Mouse (Mus musculus) layer of hippocampus, adult 8-10 months (tissue): ENCODE measurements at regions not wholly inside any gene's neighbourhood (a gene's known extent, or its start where the extent isn't known, plus 50 kb on each side); places are given as distances from the start of the nearest gene placed in this dataset.

ENCODE experiments used
- DNase-seq, 2 experiments: peaks; one replicate each; pipeline ENCODE4 v3.0.0; 2022; ENCODE audit warnings: low spot score in 2 of 2

GRCm38 (mm10) chr6:14407754-14408153, 347.3 kb downstream of the Ppp1r3a start:
- no peak for DNase-seq

DNA sequence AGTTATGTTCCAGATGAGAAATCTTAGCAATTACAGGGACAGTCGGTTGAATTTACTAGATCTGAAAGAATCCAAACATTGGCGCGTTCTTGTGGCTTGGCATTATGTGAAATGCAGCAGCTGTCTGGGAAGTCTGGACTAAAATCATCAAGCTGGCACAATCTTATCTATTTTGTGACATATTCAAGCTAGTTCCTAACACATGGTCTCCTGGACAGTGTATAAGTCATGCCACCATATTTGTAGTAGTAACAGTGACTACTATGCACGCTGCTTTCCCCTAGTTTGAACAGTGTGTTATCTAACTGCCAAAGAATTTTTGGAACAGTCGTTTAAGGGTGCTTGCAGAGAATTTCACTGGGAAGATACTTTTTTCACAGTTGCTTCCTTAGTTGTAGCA, 396.8 kb downstream of the Ppp1r3a start:
- peak; percentile 24 to 51 for DNase-seq
